Mouse (Mus musculus) liver (tissue): ENCODE data around the gene Ngly1.
A peak's percentile ranks its signal among the peaks of the same experiment; 100 is the strongest.

Experiments used
- DNase-seq: peaks from one replicate; pipeline ENCODE4 v3.0.0-alpha.2; 2020; ENCODE audit warnings: mixed read lengths

The Ngly1 gene

DNA sequence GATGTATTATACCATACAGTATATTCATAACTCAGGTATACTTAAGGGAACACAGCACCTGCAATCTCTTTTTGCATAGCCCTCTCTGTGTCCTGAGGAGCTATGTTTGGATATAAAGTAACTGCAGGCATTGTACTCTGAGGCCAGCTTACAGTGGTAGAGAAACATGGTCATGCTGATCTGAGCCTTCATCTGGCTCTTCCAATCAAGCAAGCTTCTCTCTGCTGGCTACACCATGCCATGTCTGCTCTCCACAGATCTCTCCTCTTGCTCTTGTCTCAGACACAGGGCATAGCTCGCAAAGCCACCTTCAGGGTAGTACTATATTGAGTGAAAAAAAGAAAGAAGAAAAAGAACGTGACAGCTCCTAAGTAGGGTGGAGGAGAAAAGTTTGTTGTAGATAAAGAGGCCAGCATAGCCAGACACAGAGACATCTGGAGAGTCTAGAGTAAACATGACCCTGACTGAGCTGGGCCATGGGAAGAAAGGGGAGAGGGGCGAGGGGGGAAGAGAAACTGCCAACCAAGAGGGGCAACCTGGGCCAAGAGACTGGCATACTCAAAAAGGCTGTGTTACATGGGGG, 86.8 kb downstream of the Ngly1 start:
- DNase-seq: no peak

GRCm38 (mm10) chr14:16347505-16347904, 98.4 kb downstream of the Ngly1 start:
- DNase-seq: no peak

GRCm38 (mm10) chr14:16359704-16360103, 110.6 kb downstream of the Ngly1 start:
- peak; percentile 51 for DNase-seq
